Mouse (Mus musculus) cerebellum, adult 2 months (tissue): ENCODE data around the gene Ppdpf. TPM values are rescaled to one million over a fixed set of nuclear protein-coding genes. Genes with fewer than 3 reads are reported as not detected.
A peak's percentile ranks its signal among the peaks of the same experiment; 100 is the strongest.

Experiments
- DNase-seq, 2 experiments: peaks; one replicate each; pipeline ENCODE4 v3.0.0; 2021
- H3K27ac ChIP-seq: fragments of 200-500 bp; 2 replicates; pipeline ENCODE4 v1.5.1; 2012; ENCODE audit warnings: low read length, control low read depth, inconsistent platforms; ENCODE audit not compliant: insufficient read depth
- H3K27me3 ChIP-seq: fragments of 200-500 bp; 2 replicates; pipeline ENCODE4 v1.6.1; 2012; ENCODE audit warnings: inconsistent platforms, mild to moderate bottlenecking, low read length, moderate library complexity; ENCODE audit not compliant: control insufficient read depth, insufficient read depth
- H3K4me1 ChIP-seq: fragments of 200-500 bp; 2 replicates; pipeline ENCODE4 v1.6.1; 2011; ENCODE audit warnings: low read length; ENCODE audit not compliant: control insufficient read depth, insufficient read depth
- H3K4me3 ChIP-seq: fragments of 200-500 bp; replicated peaks from 2 replicates; pipeline ENCODE3; 2011; ENCODE audit warnings: mild to moderate bottlenecking, low read depth, low read length, control low read depth; ENCODE audit not compliant: insufficient read depth
- CTCF ChIP-seq: fragments of 200-500 bp; IDR thresholded peaks from 2 replicates; pipeline ENCODE4 v1.5.1; 2011; ENCODE audit warnings: low read depth, mild to moderate bottlenecking, control low read depth, low read length, moderate library complexity, borderline replicate concordance; ENCODE audit not compliant: insufficient read depth
- POLR2A ChIP-seq: fragments of 200-500 bp; IDR thresholded peaks from 2 replicates; pipeline ENCODE4 v1.6.1; 2011; ENCODE audit warnings: low read length, control low read depth, borderline replicate concordance; ENCODE audit not compliant: insufficient read depth
- WGBS: fragments of 180-500 bp; shearing (Covaris S2); methylation state at CpG from one replicate; pipeline ENCODE4 v1.1.7; 2018; 5-methylcytosine and 5-hydroxymethylcytosine counted together
- polyA plus RNA-seq: library from polyadenylated mRNA; depleted of rRNA; stranded (reverse); fragments of >200 nt; gene quantifications from 2 replicates; pipeline ENCODE4 v1.2.3, GENCODE M21; 2012

Ppdpf gene
- polyA plus RNA-seq, 1 experiment = 110 TPM

GRCm38 (mm10) chr2:181212389-181213020 is 25.5 kb downstream of the Ppdpf start:
- Histone ChIP-seq H3K4me3 (peak overlapping the region; percentile 15), H3K27ac (no peak overlapping the region), H3K4me1 (no peaks in the 10 kb centered on the region), H3K27me3 (no peaks in the 10 kb centered on the region)
- TF ChIP-seq POLR2A (no peak), CTCF (no peak)
- 4% methylated on average over 34 of the region's 34 CpGs for WGBS
- DNase-seq = no peak

- H3K4me3 ChIP-seq = peak within 1 kb of the TSS; percentile 15
- H3K27me3 ChIP-seq = no peaks in the 10 kb centered on the region
- DNase-seq = no peak
- H3K4me1 ChIP-seq = no peaks in the 10 kb centered on the region
- TF ChIP-seq POLR2A (no peak), CTCF (no peak)
- WGBS = 12% methylated on average over 17 of the region's 17 CpGs
- H3K27ac ChIP-seq = no peak within 1 kb of the TSS
These were observed 26.0 kb downstream of the Ppdpf start, which contains the start of gene Srms for GRCm38 (mm10) chr2:181213021-181213445. Srms (minus strand) TSS chr2:181213185.

GRCm38 (mm10) chr2:181216037-181216436 is 29.0 kb downstream of the Ppdpf start:
- Histone ChIP-seq H3K4me1 (peaks cover 6% of the 10 kb centered on the region; the same call in 1 of the 2 replicates), H3K4me3 (no peak overlapping the region), H3K27ac (no peak overlapping the region), H3K27me3 (no peaks in the 10 kb centered on the region)
- WGBS = 96% methylated on average over 6 of the region's 6 CpGs
- no peak for DNase-seq
- TF ChIP-seq CTCF (no peak), POLR2A (no peak)

GRCm38 (mm10) chr2:181218881-181219485 is 31.9 kb downstream of the Ppdpf start:
- H3K27ac ChIP-seq = no peak overlapping the region
- WGBS = 80% methylated on average over 5 of the region's 5 CpGs
- TF ChIP-seq CTCF (no peak), POLR2A (no peak)
- no peak for DNase-seq
- H3K4me1 ChIP-seq = peaks cover 6% of the 10 kb centered on the region; the same call in 1 of the 2 replicates
- no peaks in the 10 kb centered on the region for H3K27me3 ChIP-seq
- H3K4me3 ChIP-seq = no peak overlapping the region

GRCm38 (mm10) chr2:181219538-181220216 is 32.6 kb downstream of the Ppdpf start, which contains the start of gene Fndc11:
Fndc11 (plus strand) TSS chr2:181220013.
- 3% methylated on average over 25 of the region's 25 CpGs for WGBS
- no peak for TF ChIP-seq POLR2A

GRCm38 (mm10) chr2:181220361-181220760 is 33.3 kb downstream of the Ppdpf start:
- Histone ChIP-seq H3K4me1 (peaks cover 6% of the 10 kb centered on the region; the same call in 1 of the 2 replicates), H3K27ac (no peak overlapping the region), H3K4me3 (no peak overlapping the region), H3K27me3 (no peaks in the 10 kb centered on the region)
- WGBS = 18% methylated on average over 2 of the region's 2 CpGs
- DNase-seq = peak; percentile 37 to 46
- TF ChIP-seq POLR2A = no peak
- TF ChIP-seq CTCF = no peak

More at GRCm38 (mm10) chr2:181219538-181220216, 32.6 kb downstream of the Ppdpf start, which contains the start of gene Fndc11:
- Histone ChIP-seq H3K27me3 (no peaks in the 10 kb centered on the region), H3K27ac (no peak within 1 kb of the TSS), H3K4me1 (peaks cover 6% of the 10 kb centered on the region; the same call in 1 of the 2 replicates), H3K4me3 (peak within 1 kb of the TSS; percentile 29)
- peak; percentile 71 for DNase-seq

- Histone ChIP-seq H3K4me3 (no peak overlapping the region), H3K27ac (no peak overlapping the region), H3K27me3 (no peaks in the 10 kb centered on the region), H3K4me1 (peaks cover 6% of the 10 kb centered on the region; the same call in 1 of the 2 replicates)
- DNase-seq = no peak
- TF ChIP-seq CTCF = no peak
- no peak for TF ChIP-seq POLR2A
- 89% methylated on average over 2 of the region's 2 CpGs for WGBS
These were observed 37.9 kb downstream of the Ppdpf start for GRCm38 (mm10) chr2:181224994-181225393.
